Mouse (Mus musculus): ENCODE data around the gene Kif4.

DNA sequence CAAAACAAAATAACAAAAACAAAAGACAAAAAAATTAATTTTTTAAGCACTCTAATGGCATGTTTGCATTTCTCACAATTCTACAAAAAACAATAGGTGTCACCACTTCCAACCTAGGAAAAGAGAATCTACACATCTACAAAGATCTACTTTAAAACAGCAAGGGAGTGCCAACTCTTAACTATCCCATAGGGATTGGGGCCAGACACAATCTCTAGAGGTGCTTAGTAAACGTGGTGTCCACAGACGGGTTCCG is at the start of gene Kif4:
- no peak for TF ChIP-seq POLR2A (IDR thresholded peaks at IDR 0.05; ENCODE audit: extremely low read depth, insufficient read depth, low read length)
- no peak for TF ChIP-seq CTCF (IDR thresholded peaks at IDR 0.05; ENCODE audit: low read depth, low read length)
